Mouse (Mus musculus): ENCODE measurements around the gene Stx18. TPM values are rescaled to one million over a fixed set of nuclear protein-coding genes. Genes with fewer than 3 reads are reported as not detected.

Stx18 gene
- polyA plus RNA-seq, 1 experiment from 2014 or later = 37.1 TPM

- no peak overlapping the region for H3K9ac ChIP-seq
- H3K9me3 ChIP-seq = no peaks in the 10 kb centered on the region
- H3K27me3 ChIP-seq = peaks cover 3% of the 10 kb centered on the region
- H3K27ac ChIP-seq = no peak overlapping the region
- WGBS = 28% methylated on average over 5 of the region's 5 CpGs
- H3K4me1 ChIP-seq (replicated peaks) = peaks cover 17% of the 10 kb centered on the region
- H3K36me3 ChIP-seq = no peaks in the 10 kb centered on the region
- ATAC-seq (ENCODE audit: low FRiP score) = no peak
- no peak overlapping the region for H3K4me2 ChIP-seq
- H3K4me3 ChIP-seq = no peak overlapping the region
Measured at GRCm38 (mm10) chr5:38083362-38083761, 44.8 kb downstream of the Stx18 start.

- peaks cover 3% of the 10 kb centered on the region for H3K27me3 ChIP-seq
- H3K9me3 ChIP-seq = no peaks in the 10 kb centered on the region
- H3K4me1 ChIP-seq (replicated peaks) = peaks cover 17% of the 10 kb centered on the region
- H3K27ac ChIP-seq = no peak overlapping the region
- H3K4me2 ChIP-seq = no peak overlapping the region
- no peak overlapping the region for H3K4me3 ChIP-seq
- no peaks in the 10 kb centered on the region for H3K36me3 ChIP-seq
- no peak for ATAC-seq (ENCODE audit: low FRiP score)
- H3K9ac ChIP-seq = no peak overlapping the region
- 10% methylated on average over 8 of the region's 8 CpGs for whole genome bisulfite sequencing
Measured at GRCm38 (mm10) chr5:38084616-38085015, 46.1 kb downstream of the Stx18 start.

- no peak overlapping the region for H3K4me3 ChIP-seq
- H3K27me3 ChIP-seq = peaks cover 3% of the 10 kb centered on the region
- H3K4me1 ChIP-seq (replicated peaks) = peaks cover 27% of the 10 kb centered on the region
- H3K27ac ChIP-seq = no peak overlapping the region
- 13% methylated on average over 10 of the region's 10 CpGs for WGBS
- H3K36me3 ChIP-seq = no peaks in the 10 kb centered on the region
- no peak overlapping the region for H3K9ac ChIP-seq
- H3K9me3 ChIP-seq = no peaks in the 10 kb centered on the region
- no peak overlapping the region for H3K4me2 ChIP-seq
- 0 out of 2 replicates have a peak, but pooled peaks have one; percentile 64 for ATAC-seq (ENCODE audit: low FRiP score)
Measured at GRCm38 (mm10) chr5:38085561-38086392, 47.2 kb downstream of the Stx18 start.

GRCm38 (mm10) chr5:38090111-38090510, 51.6 kb downstream of the Stx18 start:
- no peak for ATAC-seq (ENCODE audit: low FRiP score)
- WGBS = 78% methylated on average over 3 of the region's 3 CpGs

GRCm38 (mm10) chr5:38090581-38090980, 52.0 kb downstream of the Stx18 start:
- WGBS = 38% methylated on average over 3 of the region's 3 CpGs
- H3K27ac ChIP-seq = no peak overlapping the region
- H3K9ac ChIP-seq = no peak overlapping the region
- peaks cover 1% of the 10 kb centered on the region; the same call in 1 of the 2 replicates for H3K27me3 ChIP-seq
- no peaks in the 10 kb centered on the region for H3K36me3 ChIP-seq
- no peak overlapping the region for H3K4me3 ChIP-seq
- peaks cover 13% of the 10 kb centered on the region for H3K4me1 ChIP-seq (replicated peaks)
- ATAC-seq (ENCODE audit: low FRiP score) = no peak
- no peak overlapping the region for H3K4me2 ChIP-seq
- H3K9me3 ChIP-seq = no peaks in the 10 kb centered on the region

More at GRCm38 (mm10) chr5:38090111-38090510, 51.6 kb downstream of the Stx18 start:
- no peaks in the 10 kb centered on the region for H3K36me3 ChIP-seq
- H3K4me3 ChIP-seq = no peak overlapping the region
- H3K27ac ChIP-seq = no peak overlapping the region
- no peak overlapping the region for H3K9ac ChIP-seq
- no peaks in the 10 kb centered on the region for H3K9me3 ChIP-seq
- H3K4me1 ChIP-seq (replicated peaks) = peaks cover 15% of the 10 kb centered on the region
- H3K4me2 ChIP-seq = no peak overlapping the region
- peaks cover 3% of the 10 kb centered on the region; the same call in 1 of the 2 replicates for H3K27me3 ChIP-seq

GRCm38 (mm10) chr5:38091046-38091965, 52.8 kb downstream of the Stx18 start:
- H3K27ac ChIP-seq = no peak overlapping the region
- ATAC-seq (ENCODE audit: low FRiP score) = no peak
- no peak overlapping the region for H3K9ac ChIP-seq
- WGBS = 76% methylated on average over 8 of the region's 8 CpGs
- H3K27me3 ChIP-seq = no peaks in the 10 kb centered on the region
- peaks cover 9% of the 10 kb centered on the region for H3K4me1 ChIP-seq (replicated peaks)
- no peaks in the 10 kb centered on the region for H3K36me3 ChIP-seq
- no peak overlapping the region for H3K4me2 ChIP-seq
- no peaks in the 10 kb centered on the region for H3K9me3 ChIP-seq
- H3K4me3 ChIP-seq = no peak overlapping the region

GRCm38 (mm10) chr5:38091966-38092304, 53.4 kb downstream of the Stx18 start:
- 66% methylated on average over 2 of the region's 2 CpGs for WGBS
- Histone ChIP-seq H3K9me3 (no peaks in the 10 kb centered on the region), H3K27ac (no peak overlapping the region), H3K4me2 (no peak overlapping the region), H3K36me3 (no peaks in the 10 kb centered on the region), H3K4me3 (no peak overlapping the region), H3K4me1 (replicated peaks) (peaks cover 9% of the 10 kb centered on the region), H3K27me3 (no peaks in the 10 kb centered on the region), H3K9ac (no peak overlapping the region)
- no peak for ATAC-seq (ENCODE audit: low FRiP score)

- Histone ChIP-seq H3K9me3 (no peaks in the 10 kb centered on the region), H3K9ac (no peak overlapping the region), H3K4me2 (no peak overlapping the region), H3K27me3 (no peaks in the 10 kb centered on the region), H3K27ac (no peak overlapping the region), H3K4me3 (no peak overlapping the region), H3K36me3 (no peaks in the 10 kb centered on the region), H3K4me1 (replicated peaks) (peaks cover 13% of the 10 kb centered on the region)
- 91% methylated on average over 2 of the region's 2 CpGs for WGBS
- ATAC-seq (ENCODE audit: low FRiP score) = no peak
Measured at GRCm38 (mm10) chr5:38094331-38094730, 55.8 kb downstream of the Stx18 start.

- Histone ChIP-seq H3K9ac (no peak overlapping the region), H3K4me3 (no peak overlapping the region), H3K4me2 (no peak overlapping the region), H3K27ac (no peak overlapping the region), H3K9me3 (no peaks in the 10 kb centered on the region), H3K27me3 (no peaks in the 10 kb centered on the region), H3K36me3 (no peaks in the 10 kb centered on the region), H3K4me1 (replicated peaks) (peaks cover 13% of the 10 kb centered on the region)
- no peak for ATAC-seq (ENCODE audit: low FRiP score)
- 72% methylated on average over 4 of the region's 4 CpGs for WGBS
Measured at GRCm38 (mm10) chr5:38097501-38098093, 59.1 kb downstream of the Stx18 start.

GRCm38 (mm10) chr5:38099139-38099676, 60.7 kb downstream of the Stx18 start:
- Histone ChIP-seq H3K27ac (no peak overlapping the region), H3K4me3 (no peak overlapping the region), H3K9ac (no peak overlapping the region), H3K27me3 (no peaks in the 10 kb centered on the region), H3K36me3 (no peaks in the 10 kb centered on the region), H3K4me1 (replicated peaks) (peaks cover 13% of the 10 kb centered on the region), H3K9me3 (no peaks in the 10 kb centered on the region), H3K4me2 (no peak overlapping the region)
- no peak for ATAC-seq (ENCODE audit: low FRiP score)
- WGBS = 70% methylated on average over 2 of the region's 2 CpGs

- no peak overlapping the region for H3K4me3 ChIP-seq
- H3K9me3 ChIP-seq = no peaks in the 10 kb centered on the region
- H3K4me2 ChIP-seq = no peak overlapping the region
- WGBS = 86% methylated on average over 2 of the region's 2 CpGs
- no peak for ATAC-seq (ENCODE audit: low FRiP score)
- no peaks in the 10 kb centered on the region for H3K27me3 ChIP-seq
- H3K36me3 ChIP-seq = peaks cover 22% of the 10 kb centered on the region
- H3K4me1 ChIP-seq (replicated peaks) = peaks cover 18% of the 10 kb centered on the region
- no peak overlapping the region for H3K9ac ChIP-seq
- H3K27ac ChIP-seq = no peak overlapping the region
Measured at GRCm38 (mm10) chr5:38102945-38103344, 64.4 kb downstream of the Stx18 start.

All from hindbrain, embryonic 13.5 days (tissue).